Mouse (Mus musculus): ENCODE data around the gene Dpysl4. TPM values are rescaled to one million over a fixed set of nuclear protein-coding genes. Genes with fewer than 3 reads are reported as not detected.

Dpysl4 gene
- polyA plus RNA-seq (2012; rRNA removed): 1.1 TPM in 2 replicates

DNA sequence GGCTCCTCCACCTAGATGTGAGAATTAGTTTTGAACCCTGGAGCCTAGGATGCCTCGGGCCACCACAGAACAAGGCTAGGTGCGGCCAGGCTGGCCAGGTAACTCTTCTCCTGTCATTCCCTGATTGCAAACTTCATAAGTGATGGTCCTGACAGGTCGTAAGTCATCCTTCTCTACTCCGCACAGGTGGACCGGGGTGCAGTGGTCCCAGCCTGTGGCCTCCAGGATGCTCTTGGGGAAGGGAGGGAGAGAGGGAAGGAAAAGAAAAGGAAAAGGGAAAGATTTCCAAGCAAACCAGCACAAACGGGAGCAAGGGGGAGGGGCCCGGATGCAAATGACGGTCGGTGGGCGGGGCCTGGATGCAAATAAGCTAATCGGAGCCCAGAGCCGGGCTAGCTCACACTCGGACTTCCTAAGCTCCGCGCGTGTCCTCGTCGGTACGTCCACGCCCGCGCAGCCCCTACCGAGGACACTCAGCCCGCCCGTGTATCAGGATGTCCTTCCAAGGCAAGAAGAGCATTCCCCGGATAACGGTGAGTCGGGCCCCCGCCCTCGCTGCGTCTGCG is at the start of gene Dpysl4:
Gene Dpysl4, plus strand, starts transcription at position 373 of the 566 bp plus-strand sequence.
- DNase-seq (ENCODE audit: low read depth): no peak

DNA sequence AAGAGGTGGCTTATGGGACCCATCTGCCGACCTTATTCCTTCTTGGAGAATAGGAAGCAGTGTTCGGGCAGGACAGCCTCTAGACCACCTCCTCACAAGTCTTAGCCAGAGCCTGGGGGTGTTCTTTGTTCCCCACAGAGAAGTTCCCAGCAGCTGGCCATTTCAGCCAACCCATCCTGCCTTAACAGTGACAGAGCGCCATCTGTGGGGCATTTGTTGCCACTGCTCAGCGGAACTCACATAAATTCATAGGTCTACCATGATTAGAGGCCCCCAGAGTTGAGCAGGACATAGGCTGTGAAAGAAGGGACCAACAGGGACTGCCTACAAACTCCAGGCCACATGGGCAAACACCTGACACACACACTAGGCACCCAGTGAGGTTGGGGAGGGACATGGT is 22.4 kb upstream of the Dpysl4 start:
- no peak for DNase-seq (ENCODE audit: low read depth)

DNA sequence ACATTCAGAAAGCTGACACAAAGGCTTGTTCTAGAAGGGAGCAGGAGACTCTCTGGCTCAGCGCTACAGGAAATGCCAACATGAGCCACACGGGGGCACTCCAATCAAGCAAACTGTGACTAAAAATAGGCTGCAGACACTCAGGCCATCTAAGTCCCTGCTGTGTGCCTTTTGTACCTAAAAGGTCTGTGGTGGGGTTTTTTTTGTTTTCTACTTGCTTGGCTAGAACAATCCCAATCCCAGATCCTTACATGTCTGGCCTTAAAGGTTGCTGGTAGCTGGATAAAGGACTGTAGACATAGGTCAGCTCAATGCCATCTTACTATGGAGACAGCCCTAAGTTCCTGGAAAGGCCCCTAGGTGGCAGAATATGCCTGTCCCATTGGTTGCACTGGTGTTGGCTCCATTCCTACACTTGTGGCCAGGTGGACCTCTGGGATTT is 17.6 kb upstream of the Dpysl4 start:
- peak; percentile 22 for DNase-seq (ENCODE audit: low read depth)

DNA sequence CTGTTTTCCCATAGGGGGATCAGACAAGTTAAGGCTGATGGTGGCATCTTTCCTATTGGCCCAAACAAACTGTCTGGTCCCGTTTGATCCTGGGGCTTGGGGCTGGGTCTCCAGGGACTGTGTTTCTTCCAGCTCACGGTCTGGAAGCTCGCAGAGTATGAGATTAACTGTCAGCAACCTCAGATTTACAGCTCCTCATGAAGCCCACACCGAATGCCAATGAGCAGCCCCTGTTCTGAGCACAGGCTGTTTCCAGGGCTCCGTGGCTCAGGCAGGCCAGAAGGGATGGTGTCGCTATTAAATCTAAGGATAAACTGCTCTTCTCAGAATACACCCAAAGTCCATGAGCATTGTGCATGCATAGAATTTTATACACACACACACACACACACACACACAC is 11.6 kb upstream of the Dpysl4 start:
- DNase-seq (ENCODE audit: low read depth): no peak

DNA sequence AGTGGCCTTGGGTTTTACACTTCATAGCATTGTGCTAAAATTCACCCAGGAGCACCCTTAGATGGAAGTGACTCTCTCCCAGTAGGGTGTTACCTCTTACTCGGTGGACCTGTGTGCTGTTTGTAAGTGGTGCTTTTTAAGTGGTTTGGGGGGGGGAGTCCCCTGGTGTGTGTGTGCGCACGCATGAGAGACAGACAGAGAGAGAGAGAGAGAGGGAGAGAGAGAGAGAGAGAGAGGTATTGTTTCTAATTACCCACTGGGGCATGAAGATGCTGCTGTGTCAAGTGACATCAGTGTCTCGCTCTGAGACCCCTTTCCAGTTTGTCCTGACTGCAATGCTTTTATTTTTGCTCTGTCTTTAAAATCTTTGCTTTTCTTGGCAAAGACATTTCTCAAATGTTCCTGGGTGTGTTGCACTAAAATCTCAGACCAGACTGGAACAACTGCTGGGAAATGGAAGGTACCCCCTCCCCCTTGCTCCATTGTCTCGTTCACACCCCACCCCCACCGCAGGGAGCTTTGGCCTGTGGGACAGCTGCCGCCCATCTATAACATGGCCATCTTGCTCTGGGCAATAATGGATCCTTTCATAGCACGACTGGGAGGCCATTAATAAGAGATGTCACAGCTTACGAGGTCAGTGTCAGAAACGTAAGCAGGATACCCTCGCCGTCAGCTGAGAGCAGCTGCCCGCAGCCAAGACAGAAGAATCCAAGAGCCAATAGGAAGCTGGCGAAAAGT is 10.6 kb upstream of the Dpysl4 start:
- DNase-seq (ENCODE audit: low read depth): no peak

DNA sequence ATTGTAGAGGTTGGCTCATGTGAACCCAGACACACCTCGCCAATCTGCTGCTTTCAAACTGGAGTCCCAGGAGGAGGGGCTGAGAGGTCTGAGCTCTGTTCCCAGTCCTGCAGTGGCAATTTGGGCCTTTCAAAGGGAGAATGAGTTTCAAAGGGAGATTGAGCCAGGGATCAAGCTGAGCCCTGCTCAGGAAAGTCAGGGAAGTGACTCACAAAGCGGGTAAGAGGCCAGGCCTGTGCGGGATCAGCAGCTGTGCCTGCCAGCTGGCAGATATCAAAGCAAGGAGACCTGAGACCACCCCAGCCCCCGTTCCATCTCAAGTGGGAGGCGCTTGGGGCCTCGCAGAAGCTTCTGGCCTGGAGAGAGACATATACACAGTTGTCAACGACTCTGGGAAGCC is 8.5 kb upstream of the Dpysl4 start:
- DNase-seq (ENCODE audit: low read depth): no peak

DNA sequence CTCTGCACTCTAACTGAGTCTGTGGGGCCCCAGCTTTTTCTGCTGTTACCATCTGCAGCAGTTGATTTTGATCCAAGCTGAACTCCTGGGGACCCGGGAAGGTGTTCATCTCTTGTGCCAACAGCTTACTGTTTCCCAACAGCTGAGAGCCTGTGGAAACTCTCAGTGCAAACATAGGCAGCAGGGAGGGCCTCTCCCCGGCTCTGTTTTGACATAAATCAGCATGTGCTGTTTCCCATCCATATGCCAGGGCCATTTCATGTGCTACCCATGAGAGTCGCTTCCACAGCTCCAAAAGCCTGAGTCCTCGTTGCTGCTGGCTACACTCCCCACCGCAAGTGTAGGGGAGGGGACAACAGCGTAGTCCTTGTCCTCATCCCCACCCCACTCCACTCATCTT is 7.6 kb upstream of the Dpysl4 start:
- DNase-seq (ENCODE audit: low read depth): no peak

DNA sequence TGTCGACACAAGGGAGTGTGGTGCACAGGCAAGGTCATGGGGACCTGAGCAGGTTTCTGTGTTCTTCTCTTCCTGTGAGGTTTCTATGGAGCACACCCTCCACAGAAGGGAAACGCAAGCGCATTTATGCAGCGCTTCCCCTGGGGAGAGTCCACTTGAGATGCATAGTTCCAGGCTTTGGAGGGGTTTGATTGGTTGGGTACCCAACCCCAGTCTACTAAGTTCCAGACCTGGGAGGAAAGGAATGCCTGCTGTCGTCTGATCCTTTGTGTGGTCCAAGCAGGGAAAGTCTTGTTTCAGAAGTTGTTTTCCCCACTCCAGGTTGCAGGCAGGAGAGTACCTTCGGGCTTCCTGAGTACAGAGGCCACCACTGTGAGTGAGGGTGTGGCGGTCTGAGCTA is 6.7 kb upstream of the Dpysl4 start:
- no peak for DNase-seq (ENCODE audit: low read depth)

DNA sequence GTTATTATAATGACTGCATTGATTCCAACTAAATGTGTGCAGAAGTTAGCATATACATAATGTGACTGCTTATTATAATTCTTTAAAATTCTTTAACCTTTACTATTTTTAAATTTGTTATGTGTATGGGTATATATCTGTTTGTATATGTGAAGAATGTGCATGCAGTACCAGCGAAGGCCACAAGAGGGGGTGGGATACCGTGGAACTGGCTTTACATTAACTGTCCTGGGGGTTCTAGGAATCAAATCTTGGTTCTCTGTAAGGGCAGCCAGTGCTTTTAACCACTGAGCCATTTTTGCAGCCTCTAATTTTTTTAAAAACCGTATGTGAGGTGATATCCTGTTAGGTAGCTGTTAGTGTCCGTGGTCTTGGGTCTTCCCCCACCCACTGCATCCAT is 5.1 kb upstream of the Dpysl4 start:
- DNase-seq (ENCODE audit: low read depth): no peak

DNA sequence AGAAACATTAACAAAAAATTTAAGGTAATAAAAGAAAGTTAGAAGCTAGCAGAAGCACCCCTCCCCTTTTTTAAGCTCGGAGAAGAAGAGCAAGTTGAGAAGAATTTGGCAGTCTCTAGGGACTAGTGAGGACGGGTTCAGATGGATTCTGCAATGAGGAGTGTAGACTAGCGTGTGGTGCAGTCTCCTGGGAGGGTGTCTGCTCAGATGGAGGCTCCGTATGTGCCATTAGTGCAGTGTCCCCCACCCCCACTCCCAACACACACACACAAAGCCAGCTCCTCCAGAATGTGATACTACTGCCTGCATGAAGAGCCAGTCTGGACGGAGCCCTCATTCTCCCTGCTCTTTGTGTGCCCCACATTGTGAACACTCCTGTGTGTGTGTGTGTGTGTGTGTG is 4.6 kb upstream of the Dpysl4 start:
- no peak for DNase-seq (ENCODE audit: low read depth)

DNA sequence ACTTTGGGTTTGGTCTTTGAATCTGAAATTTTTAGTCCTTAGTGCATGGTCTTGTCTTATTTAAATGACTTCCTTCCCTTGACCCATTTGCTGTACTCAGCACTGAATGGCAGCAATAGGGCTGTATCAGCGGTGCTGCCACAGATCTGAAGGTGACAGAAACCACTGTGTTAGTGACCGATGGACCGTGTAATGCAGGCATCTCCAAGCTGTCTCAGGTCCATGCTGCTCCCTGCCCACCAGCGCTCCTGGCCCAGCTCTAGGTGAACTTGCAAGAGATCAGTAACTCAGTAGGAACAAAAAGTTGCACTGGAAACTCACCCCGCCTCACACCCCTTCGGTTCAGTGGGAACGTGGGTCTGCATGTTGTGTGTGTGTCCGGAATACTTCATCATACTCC is 3.5 kb upstream of the Dpysl4 start:
- DNase-seq (ENCODE audit: low read depth): no peak

DNA sequence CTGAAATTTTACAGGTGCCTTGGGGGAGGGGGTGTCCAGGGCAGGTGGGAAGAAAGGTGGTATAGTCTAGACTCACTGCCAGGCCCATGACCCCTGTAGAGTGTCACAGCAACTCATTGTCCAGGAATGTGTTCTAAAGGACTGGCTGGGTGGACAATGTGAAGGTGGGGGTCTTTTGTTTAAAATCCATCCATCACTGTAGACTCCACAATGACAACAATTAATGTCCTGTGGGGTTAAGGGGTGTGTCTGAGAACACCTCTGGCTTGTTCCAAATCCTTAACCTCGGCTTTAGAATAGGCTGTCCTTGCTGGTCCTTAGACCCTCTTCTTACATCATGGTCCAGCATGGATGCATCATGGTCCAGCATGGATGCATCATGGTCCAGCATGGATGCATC is 1.5 kb upstream of the Dpysl4 start:
- no peak for DNase-seq (ENCODE audit: low read depth)

DNA sequence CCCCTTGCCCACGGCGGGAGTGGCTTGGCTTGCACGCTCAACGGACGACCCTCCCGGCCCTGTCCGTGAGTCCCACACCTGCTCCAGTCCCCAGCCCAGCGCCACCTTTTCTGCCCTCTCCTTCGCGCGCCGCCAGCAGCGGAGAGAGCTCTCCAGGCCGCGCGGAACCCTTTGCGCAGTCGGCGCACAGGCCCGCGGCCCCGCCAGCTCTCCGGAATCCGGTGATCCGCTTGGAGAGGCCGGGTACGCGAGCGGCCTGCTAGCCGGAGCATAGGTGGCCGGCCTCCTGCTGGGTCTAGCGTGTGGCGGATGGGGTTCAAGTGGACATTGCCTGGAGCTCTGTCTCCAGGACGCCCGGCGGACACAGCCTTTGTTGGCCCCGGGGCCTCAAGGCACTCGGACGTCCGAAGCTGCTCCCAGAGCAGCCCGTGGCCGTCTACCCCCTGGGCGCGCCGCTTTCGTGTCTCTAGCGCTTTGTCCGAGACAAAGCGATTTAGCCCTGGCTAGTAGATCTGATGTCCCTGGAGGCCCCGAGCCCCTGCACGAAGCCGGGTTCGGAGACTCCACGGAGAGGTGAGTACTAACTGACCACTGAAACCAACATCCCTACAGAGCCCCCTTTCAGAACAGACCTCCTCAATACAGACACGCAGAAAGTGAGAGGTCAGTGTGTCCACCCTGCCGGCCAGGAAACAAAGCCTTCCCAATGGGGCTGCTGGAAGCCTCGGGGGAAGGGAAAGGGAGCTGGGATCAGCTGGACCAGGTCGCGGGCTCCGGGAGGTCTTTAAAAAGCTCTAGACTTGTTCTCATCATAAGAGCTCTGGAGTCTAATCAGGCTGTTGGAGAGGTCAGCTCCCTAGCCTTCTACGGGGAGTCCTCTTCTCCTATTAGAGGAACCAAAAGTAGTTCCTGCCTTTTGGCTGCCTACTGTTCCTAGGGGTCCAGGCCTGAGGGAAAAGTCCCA is 676 bp downstream of the Dpysl4 start:
- no peak for DNase-seq (ENCODE audit: low read depth)

DNA sequence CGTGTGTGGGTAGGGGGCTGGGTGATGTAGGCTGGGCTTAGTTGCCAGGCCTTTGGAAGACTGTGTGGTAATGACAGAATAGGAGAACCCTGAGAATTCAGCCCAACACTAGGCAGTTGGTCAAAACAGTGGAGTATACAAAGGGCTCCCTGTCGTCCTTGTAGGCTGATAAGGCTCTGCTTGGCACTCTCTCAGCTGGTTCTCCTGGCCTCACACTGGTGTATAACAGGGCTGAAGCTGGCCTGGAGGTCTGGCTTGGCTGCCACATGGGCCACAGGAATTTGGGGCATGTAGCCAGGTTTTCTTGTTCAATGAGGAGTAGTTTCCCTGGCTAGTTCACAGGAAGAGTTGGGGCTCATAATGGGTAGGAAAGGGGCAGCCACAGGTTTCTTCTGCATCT is 2.0 kb downstream of the Dpysl4 start:
- DNase-seq (ENCODE audit: low read depth): no peak

DNA sequence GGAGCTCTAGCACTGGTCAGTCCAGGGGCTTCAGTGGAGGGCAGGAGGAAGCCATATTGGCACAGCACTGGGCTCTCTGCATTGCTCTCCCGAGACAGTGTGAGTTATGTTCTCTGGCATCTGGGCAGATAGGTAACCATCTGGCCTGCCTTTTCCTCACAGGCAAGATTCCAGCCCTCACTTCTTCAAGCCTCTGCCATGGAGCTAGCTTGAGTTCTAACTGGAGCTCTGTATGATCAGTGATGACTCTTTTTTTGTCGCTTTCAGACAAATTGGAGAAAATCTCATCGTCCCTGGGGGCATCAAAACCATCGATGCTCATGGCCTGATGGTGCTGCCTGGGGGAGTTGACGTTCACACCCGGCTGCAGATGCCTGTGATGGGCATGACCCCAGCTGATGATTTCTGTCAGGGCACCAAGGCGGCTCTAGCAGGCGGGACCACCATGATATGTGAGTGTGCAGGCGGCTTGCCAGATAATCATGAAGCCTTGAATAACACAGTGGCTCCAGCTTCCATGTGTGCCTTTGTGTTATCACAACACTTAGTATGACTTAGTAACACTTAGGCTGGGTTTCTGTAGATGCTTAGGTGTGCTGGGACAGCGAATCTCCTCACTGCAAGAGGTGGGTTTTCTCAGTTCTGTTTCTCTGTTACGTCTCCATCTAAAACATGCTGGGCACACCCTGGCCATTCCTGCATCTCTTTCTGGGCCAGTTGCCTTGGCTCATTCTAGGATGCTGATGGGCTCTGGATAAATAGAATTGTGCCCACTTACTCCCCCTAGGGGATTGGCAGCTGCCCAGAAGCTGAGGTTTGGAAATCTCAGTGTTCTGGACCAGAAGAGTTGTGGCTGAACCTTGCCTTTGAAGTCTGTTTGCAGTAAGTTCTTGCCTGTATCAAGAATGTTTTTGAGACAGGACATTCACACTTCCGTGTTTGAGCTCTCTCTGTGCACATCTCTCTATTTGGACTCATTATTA is 4.4 kb downstream of the Dpysl4 start:
- DNase-seq (ENCODE audit: low read depth): no peak

DNA sequence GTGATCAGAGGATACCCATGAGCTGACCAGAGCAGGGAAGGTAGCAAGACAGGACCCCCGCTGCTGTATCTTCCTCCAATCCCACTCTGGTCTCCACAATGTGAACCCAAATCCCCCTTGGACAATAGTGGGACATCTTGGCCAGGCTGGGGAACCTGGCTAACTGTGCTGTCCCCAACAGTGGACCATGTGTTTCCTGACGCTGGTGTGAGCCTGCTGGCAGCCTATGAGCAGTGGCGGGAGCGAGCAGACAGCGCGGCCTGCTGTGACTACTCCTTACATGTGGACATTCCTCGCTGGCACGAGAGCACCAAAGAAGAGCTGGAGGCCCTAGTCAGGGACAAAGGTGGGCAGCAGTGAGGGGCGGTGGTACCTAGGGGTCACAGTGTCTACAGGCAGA is 5.9 kb downstream of the Dpysl4 start:
- no peak for DNase-seq (ENCODE audit: low read depth)

DNA sequence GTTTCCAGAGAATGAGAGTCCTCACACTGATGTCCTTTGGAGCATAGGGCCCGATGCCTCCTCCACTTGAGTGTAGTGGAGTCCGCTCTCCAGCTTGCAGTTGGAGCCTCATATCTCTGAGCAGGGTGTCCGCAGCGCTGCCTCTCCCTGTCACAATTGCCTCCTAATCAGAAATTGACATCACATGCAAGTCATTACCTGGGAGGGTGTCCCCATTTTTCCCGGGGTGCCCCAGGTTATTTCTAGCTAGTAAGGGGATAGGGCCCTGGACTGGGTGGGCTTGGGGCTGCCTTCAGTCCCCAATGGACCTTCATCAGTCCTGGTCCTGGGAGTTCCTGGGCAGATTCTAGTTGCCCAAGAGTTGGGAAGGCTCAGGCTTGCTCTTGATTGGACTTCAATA is 6.9 kb downstream of the Dpysl4 start:
- DNase-seq (ENCODE audit: low read depth): no peak

DNA sequence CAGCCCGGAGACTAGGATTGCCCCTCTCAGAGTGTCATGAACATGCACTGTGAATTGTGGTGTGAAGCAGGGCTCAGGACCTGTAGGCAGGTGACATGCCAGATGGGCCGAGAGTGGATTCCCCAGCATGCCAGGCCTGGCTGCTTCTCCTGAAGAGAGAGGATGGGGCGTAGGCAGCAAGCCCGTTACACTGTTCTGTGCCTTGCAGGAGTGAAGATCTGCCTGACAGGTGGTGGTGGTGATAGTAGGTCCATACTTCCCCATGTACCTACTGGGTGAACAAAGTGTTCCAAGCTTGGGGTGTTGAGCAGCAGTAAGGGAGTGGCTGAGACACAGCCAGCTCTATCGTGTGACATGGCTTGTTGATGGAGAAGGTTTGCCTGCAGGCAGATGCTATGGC is 7.3 kb downstream of the Dpysl4 start:
- no peak for DNase-seq (ENCODE audit: low read depth)

DNA sequence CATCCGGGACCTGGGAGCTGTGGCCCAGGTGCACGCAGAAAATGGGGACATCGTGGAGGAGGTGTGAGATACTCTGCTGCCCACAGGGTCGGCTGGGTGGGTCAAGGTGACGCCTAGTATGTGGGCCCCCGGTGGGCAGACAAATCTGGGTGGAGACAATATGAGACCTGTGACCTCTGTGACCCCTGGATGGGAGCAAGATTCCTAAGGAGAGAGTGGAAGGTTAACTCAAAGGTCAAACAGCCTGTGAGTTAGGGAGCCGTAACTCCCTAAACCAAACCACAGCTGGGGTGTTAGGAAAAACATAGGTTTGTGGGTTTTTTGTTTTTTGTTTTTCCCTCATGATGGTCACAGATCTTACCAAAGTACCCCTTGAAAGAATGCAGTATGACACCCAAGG is 8.0 kb downstream of the Dpysl4 start:
- DNase-seq (ENCODE audit: low read depth): no peak

DNA sequence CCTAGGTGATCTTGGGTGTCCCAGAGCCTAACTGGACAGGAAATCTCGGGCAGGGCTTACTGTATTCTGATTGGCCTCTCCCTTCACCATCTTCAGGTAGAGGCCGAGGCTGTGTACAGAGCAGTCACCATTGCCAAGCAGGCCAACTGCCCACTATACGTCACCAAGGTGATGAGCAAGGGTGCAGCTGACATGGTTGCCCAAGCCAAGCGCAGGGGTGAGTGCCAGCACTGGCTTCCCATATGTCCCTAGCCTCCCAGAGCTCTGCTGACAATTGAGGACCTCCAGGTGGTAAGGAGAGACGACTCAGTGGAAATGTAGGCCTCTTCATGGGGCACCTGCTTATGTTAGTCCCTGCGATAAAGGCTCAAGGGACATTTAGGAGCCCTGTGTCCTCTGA is 9.0 kb downstream of the Dpysl4 start:
- DNase-seq (ENCODE audit: low read depth): no peak

DNA sequence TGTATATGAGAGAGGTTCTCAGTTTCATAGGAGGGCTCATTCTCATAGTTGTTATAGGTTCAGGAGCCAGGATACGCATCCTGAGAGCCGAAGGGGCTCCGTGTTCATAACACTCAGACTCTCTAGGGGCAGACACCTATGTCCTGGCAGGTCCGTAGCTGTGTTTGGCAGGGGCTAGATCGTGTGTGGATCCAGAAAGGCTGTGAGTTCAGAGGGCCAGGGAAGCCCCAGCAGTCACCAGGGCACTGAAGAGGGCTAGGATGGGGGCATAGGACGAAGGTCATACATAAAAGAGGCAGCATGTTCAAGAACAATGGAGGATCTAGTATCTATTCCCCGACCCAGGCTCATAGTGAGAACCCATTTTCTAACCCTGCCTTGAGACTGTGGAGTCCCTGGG is 9.5 kb downstream of the Dpysl4 start:
- no peak for DNase-seq (ENCODE audit: low read depth)

DNA sequence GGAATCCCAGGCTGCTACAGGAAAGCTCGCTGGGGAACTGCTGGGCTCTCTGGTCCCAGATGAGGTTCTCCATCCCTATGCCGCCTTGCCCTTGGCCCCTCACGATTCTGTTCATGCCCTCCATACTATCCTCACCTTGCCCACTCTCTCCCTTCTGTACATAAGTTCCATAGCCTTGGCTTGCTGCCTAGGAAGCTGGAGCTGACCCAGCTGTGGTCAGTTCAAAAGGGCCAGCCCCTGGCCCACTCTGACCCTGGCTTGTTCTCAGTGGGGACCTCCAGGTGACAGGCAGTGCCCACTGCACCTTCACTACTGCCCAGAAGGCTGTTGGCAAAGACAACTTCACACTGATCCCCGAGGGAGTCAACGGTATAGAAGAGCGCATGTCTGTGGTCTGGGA is 10.6 kb downstream of the Dpysl4 start:
- DNase-seq (ENCODE audit: low read depth): no peak
